Mouse (Mus musculus): Measurements from ENCODE around the gene Trim30a. TPM values are rescaled to one million over a fixed set of nuclear protein-coding genes. Genes with fewer than 3 reads are reported as not detected.

The Trim30a gene
- polyA plus RNA-seq (2015; fragmentation: Illumina TruSeq; extraction: RNeasy Lipid Tissue Mini Kit (QIAGEN cat#74804); ENCODE audit: insufficient read depth, low replicate concordance), result 165 TPM

DNA sequence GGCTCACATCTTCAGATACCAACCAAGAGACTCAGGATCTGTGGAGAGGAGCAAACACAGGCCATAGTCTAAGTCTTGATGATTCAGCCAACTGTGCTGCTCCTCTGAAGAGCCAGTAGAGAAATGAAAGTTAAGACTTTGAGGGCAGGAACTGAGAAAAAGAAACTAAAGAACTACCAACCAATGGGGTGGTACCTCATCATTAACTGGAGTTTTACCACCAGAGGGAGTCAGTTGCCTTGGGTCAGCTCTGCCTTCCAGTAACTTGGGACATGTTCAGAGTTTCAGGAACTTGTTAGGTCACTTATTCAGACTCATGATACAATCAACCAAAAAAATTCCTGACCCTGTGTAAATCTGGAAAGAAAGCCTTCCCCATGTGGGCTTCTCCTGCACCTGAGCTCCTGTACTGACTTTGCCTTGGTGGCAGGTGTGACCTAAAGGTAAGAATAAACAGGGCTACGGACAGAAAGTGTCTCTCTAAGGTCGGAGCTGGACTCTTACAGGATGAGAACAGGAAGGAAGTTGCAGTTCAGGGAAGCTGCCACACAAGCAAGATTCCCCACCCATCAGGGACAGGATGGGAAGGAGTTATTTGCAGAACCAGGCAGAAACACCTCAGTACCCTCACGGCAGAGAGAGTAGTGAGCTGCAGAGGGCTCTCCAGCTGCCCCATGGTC lies at the start of gene Trim30a:
Gene Trim30a, minus strand, starts transcription at position 129 of the 680 bp plus-strand sequence.

DNA sequence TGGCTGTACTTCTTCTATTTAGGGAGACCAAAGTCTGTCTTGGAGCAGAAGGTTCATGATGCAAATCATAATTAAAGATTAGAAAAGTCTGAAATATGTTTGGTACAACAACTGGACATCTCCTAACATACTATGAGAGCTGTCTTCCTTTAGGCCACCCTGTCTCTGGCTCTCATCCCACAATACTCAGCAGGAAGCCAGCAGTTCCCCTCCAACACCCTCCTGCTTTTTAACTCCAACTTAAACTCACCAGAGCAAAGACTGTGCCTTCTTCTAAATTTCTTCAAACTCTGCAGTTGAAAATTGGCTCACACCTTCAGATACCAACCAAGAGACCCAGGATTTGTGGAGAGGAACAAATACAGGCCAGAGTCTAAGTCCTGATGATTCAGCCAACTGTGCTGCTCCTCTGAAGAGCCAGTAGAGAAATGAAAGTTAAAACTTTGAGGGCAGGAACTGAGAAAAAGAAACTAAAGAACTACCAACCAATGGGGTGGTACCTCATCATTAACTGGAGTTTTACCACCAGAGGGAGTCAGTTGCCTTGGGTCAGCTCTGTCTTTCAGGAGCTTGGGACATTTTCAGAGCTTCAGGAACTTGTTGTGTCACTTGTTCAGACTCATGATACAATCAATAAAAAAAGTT lies 42.5 kb upstream of the Trim30a start, which contains the start of gene Trim30d:
Gene Trim30d, minus strand, starts transcription at position 429 of the 645 bp plus-strand sequence.

DNA sequence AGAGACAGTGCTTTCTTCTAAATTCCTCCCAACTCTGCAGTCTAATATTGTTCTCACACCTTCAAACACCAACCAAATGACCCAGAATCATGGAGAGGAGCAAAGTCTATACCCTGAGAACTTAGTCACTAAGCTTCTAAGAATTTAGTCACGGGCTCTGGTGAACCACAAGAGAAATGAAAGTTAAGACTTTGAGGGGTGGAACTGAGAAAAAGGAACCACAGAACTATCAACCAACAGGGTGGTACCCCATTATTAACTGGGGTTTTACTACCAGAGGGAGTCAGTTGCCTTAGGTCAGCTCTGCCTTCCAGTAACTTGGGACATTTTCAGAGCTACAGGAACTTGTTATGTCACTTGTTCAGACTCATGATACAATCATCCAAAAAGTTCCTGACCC lies 64.3 kb downstream of the Trim30a start, which contains the start of gene Trim30c:
Gene Trim30c, minus strand, starts transcription at position 140 of the 400 bp plus-strand sequence.

DNA sequence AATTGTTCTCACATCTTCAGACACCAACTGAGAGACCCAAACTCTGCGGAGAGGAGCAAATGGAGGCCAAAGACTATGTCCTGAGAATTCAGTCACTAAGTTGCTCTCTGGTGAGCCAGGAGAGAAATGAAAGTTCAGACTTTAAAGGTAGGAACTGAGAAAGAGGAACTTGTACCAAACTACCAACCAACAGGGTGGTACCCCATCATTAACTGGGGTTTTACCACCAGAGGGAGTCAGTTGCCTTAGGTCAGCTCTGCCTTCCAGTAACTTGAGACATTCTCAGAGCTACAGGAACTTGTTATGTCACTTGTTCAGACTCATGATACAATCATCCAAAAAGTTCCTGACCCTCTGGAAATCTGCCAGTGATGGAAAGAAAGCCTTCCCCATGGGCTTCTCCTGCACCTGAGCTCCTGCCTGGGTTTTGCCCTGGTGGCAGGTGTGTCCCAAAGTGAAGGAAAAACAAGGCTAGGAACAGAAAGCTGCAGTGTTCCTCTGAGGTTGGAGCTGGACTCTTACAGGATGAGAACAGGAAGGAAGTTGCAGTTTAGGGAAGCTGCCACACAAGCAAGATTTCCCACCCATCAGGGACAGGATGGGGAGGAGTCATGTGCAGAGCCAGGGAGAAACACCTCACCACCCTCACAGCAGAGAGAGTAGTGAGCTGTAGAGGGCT lies 95.1 kb downstream of the Trim30a start, which contains the start of gene Trim30b:
Gene Trim30b, minus strand, starts transcription at position 149 of the 679 bp plus-strand sequence.

Other genes starting within 250 kb of the Trim30a start
- gene Trim6, start 246.4 kb downstream of the Trim30a start, polyA plus RNA-seq (2015; fragmentation: Illumina TruSeq; extraction: RNeasy Lipid Tissue Mini Kit (QIAGEN cat#74804); ENCODE audit: insufficient read depth, low replicate concordance), result 1.7 TPM
- 157 TPM for gene Trim34a, start 220.7 kb downstream of the Trim30a start, polyA plus RNA-seq (2015; fragmentation: Illumina TruSeq; extraction: RNeasy Lipid Tissue Mini Kit (QIAGEN cat#74804); ENCODE audit: insufficient read depth, low replicate concordance)
- 69.3 TPM for gene Trim5, start 177.1 kb downstream of the Trim30a start, polyA plus RNA-seq (2015; fragmentation: Illumina TruSeq; extraction: RNeasy Lipid Tissue Mini Kit (QIAGEN cat#74804); ENCODE audit: insufficient read depth, low replicate concordance)
- gene Trim12a, start 149.7 kb downstream of the Trim30a start, polyA plus RNA-seq (2015; fragmentation: Illumina TruSeq; extraction: RNeasy Lipid Tissue Mini Kit (QIAGEN cat#74804); ENCODE audit: insufficient read depth, low replicate concordance), result 305 TPM
- gene Trim34b, start 135.7 kb downstream of the Trim30a start, polyA plus RNA-seq (2015; fragmentation: Illumina TruSeq; extraction: RNeasy Lipid Tissue Mini Kit (QIAGEN cat#74804); ENCODE audit: insufficient read depth, low replicate concordance), result 4.3 TPM
- 101 TPM for gene Trim12c, start 111.8 kb downstream of the Trim30a start, polyA plus RNA-seq (2015; fragmentation: Illumina TruSeq; extraction: RNeasy Lipid Tissue Mini Kit (QIAGEN cat#74804); ENCODE audit: insufficient read depth, low replicate concordance)
- 84.2 TPM for gene Trim30b, start 95.3 kb downstream of the Trim30a start, polyA plus RNA-seq (2015; fragmentation: Illumina TruSeq; extraction: RNeasy Lipid Tissue Mini Kit (QIAGEN cat#74804); ENCODE audit: insufficient read depth, low replicate concordance)
- 6.6 TPM for gene Trim30c, start 64.4 kb downstream of the Trim30a start, polyA plus RNA-seq (2015; fragmentation: Illumina TruSeq; extraction: RNeasy Lipid Tissue Mini Kit (QIAGEN cat#74804); ENCODE audit: insufficient read depth, low replicate concordance)
- 83.4 TPM for gene Trim30d, start 42.7 kb upstream of the Trim30a start, polyA plus RNA-seq (2015; fragmentation: Illumina TruSeq; extraction: RNeasy Lipid Tissue Mini Kit (QIAGEN cat#74804); ENCODE audit: insufficient read depth, low replicate concordance)
- not detected for gene Olfr651, start 84.9 kb upstream of the Trim30a start, polyA plus RNA-seq (2015; fragmentation: Illumina TruSeq; extraction: RNeasy Lipid Tissue Mini Kit (QIAGEN cat#74804); ENCODE audit: insufficient read depth, low replicate concordance)
- gene Olfr652, start 95.7 kb upstream of the Trim30a start, polyA plus RNA-seq (2015; fragmentation: Illumina TruSeq; extraction: RNeasy Lipid Tissue Mini Kit (QIAGEN cat#74804); ENCODE audit: insufficient read depth, low replicate concordance), result not detected
- gene Olfr653, start 112.1 kb upstream of the Trim30a start, polyA plus RNA-seq (2015; fragmentation: Illumina TruSeq; extraction: RNeasy Lipid Tissue Mini Kit (QIAGEN cat#74804); ENCODE audit: insufficient read depth, low replicate concordance), result not detected
- not detected for gene Olfr654, start 121.8 kb upstream of the Trim30a start, polyA plus RNA-seq (2015; fragmentation: Illumina TruSeq; extraction: RNeasy Lipid Tissue Mini Kit (QIAGEN cat#74804); ENCODE audit: insufficient read depth, low replicate concordance)
- not detected for gene Olfr655, start 136.6 kb upstream of the Trim30a start, polyA plus RNA-seq (2015; fragmentation: Illumina TruSeq; extraction: RNeasy Lipid Tissue Mini Kit (QIAGEN cat#74804); ENCODE audit: insufficient read depth, low replicate concordance)
- not detected for gene Olfr656, start 148.8 kb upstream of the Trim30a start, polyA plus RNA-seq (2015; fragmentation: Illumina TruSeq; extraction: RNeasy Lipid Tissue Mini Kit (QIAGEN cat#74804); ENCODE audit: insufficient read depth, low replicate concordance)
- not detected for gene Olfr657, start 159.6 kb upstream of the Trim30a start, polyA plus RNA-seq (2015; fragmentation: Illumina TruSeq; extraction: RNeasy Lipid Tissue Mini Kit (QIAGEN cat#74804); ENCODE audit: insufficient read depth, low replicate concordance)
- gene Olfr658, start 182.1 kb upstream of the Trim30a start, polyA plus RNA-seq (2015; fragmentation: Illumina TruSeq; extraction: RNeasy Lipid Tissue Mini Kit (QIAGEN cat#74804); ENCODE audit: insufficient read depth, low replicate concordance), result 0.12 TPM
- gene Olfr659, start 201.6 kb upstream of the Trim30a start, polyA plus RNA-seq (2015; fragmentation: Illumina TruSeq; extraction: RNeasy Lipid Tissue Mini Kit (QIAGEN cat#74804); ENCODE audit: insufficient read depth, low replicate concordance), result not detected
- gene Olfr661, start 221.3 kb upstream of the Trim30a start, polyA plus RNA-seq (2015; fragmentation: Illumina TruSeq; extraction: RNeasy Lipid Tissue Mini Kit (QIAGEN cat#74804); ENCODE audit: insufficient read depth, low replicate concordance), result not detected